ENCODE assay signal across 16 mouse cellular contexts in the genomic region with DNA sequence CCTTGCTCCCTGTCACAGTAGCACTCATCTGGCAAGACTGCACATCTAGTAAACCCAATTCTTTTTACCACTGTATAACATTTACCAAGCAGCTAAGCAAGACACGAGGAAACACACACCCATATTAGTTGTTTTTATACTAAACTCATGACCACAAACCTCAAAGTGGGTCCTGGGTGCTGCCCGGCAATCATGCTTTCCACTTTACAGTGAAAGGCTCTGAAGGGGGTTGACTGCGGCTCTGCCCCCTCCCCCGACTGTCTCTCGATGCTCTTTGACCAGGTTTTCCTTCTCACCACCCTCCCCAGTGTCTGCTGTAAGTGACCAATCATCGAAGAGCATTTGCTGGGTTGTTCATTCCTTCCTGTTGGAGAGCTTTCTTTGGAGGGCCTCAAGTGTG. TPM values are rescaled to one million over a fixed set of nuclear protein-coding genes. Genes with fewer than 3 reads are reported as not detected.
DNase-seq lines count a peak whose midpoint lies in the region.
"Had no signal": no experiment of that assay in that cellular context is flagged by ENCODE, and none has a peak within 500 bp of the region (broad histone marks: within the 10 kb centered on the region; RNA-seq: fewer than 3 reads in every experiment).

No protein-coding gene starts in this region.

- intact Hi-C loops in heart, postnatal 36 days (cut with DNase I), result no loop called here

- DNase-seq in heart, adult 11 months, result peak; percentile 31
- no peak for DNase-seq in heart, postnatal 36 days
- DNase-seq in thymus, postnatal 14 days, result peak; percentile 26
- no peak for DNase-seq in thymus, postnatal 10 days (ENCODE audit: low spot score in 2 of 2)
- peak; percentile 7 to 40 for DNase-seq in natural killer cell, adult 2 months (ENCODE audit: low spot score in 2 of 2)
- DNase-seq in embryo, embryonic 10 days (ENCODE audit: low spot score), result no peak
- DNase-seq in cerebellum, postnatal 4 days (ENCODE audit: low spot score in 2 of 2), result no peak
- no peak for DNase-seq in kidney, adult 8-10 months
- DNase-seq: adrenal gland, postnatal 10 days; cerebellum, adult 8-10 months; cerebellum, postnatal 36 days; gastrocnemius, postnatal 10 days; kidney, postnatal 25 days; liver; retina, postnatal 1 day; right cerebral cortex, postnatal 25 days had no signal

RNA-seq across cellular contexts. Expression of a gene that starts 33.0 kb away (rescaled TPM):
- 10 to 100 TPM; 11.6 to 14.8 TPM for total RNA-seq in heart, postnatal 36 days (2021)

RNA-seq across cellular contexts. Expression of a gene that starts 33.0 kb away (rescaled TPM):
- 10 to 100 TPM; 14.1 to 14.5 TPM for total RNA-seq in heart, postnatal 36 days (2021)

Comparison
In these comparisons a context has a peak if more than half of its experiments do, and no peak if none do; other contexts are left out.
1. DNase-seq: peak in heart, adult 11 months (single experiment), thymus, postnatal 14 days (single experiment) and natural killer cell, adult 2 months (2 of 2); none in heart, postnatal 36 days (0 of 2), thymus, postnatal 10 days (0 of 2), embryo, embryonic 10 days (single experiment), cerebellum, postnatal 4 days (0 of 2) and kidney, adult 8-10 months (0 of 2).